Mouse (Mus musculus): ENCODE data around the gene Cebpzos.

The Cebpzos gene

GRCm38 (mm10) chr17:78916369-78916813 lies at the start of gene Cebpzos:
Gene Cebpzos (plus strand): TSS chr17:78916500.
- peak; percentile 82 to 84 for DNase-seq (ENCODE audit: low spot score in 2 of 2)

GRCm38 (mm10) chr17:78873886-78874285 lies 42.4 kb upstream of the Cebpzos start:
- no peak for DNase-seq (ENCODE audit: low spot score in 2 of 2)

- no peak for DNase-seq (ENCODE audit: low spot score in 2 of 2)
Observed at GRCm38 (mm10) chr17:78881878-78882304, 34.4 kb upstream of the Cebpzos start.

DNA sequence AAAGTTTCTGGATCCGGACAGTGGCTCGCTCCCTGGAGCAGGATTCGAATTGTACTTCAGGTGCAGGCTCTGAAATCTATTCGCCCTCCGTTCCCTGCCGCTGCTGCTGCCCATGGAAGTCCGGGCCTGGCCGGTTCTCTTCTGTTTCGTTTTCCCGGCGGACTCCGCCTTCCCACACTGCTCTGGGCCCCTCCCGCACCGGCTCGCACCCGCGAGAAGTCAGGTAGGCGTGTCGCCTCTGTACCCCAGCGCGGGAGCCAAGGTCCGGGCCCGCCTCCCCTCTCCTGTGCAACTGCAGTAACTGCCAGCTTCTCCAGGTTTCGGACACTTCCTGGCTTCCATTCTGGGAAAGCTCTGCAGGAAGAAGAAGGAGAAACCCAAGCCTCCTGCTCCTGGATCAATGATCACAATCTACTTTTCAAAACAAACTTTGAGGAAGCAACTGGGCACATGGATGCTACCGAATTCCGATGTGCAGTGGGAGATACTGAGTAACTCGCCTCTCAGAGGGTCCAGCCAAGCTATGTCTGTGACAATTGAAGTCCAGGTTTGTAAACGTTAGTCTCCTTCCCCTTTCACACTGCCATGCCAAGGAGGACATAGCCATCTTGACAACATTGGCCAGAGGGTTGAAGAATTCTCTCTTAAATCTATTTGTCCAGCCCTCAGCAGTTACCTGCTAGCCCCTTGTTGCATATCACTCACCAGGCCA lies 33.7 kb upstream of the Cebpzos start, which contains the start of gene Eif2ak2:
Gene Eif2ak2 (minus strand): TSS at position 173 of the 712 bp plus-strand sequence.
- peak; percentile 16 to 40 for DNase-seq (ENCODE audit: low spot score in 2 of 2)

GRCm38 (mm10) chr17:78883291-78883690 lies 33.0 kb upstream of the Cebpzos start:
- no peak for DNase-seq (ENCODE audit: low spot score in 2 of 2)

DNA sequence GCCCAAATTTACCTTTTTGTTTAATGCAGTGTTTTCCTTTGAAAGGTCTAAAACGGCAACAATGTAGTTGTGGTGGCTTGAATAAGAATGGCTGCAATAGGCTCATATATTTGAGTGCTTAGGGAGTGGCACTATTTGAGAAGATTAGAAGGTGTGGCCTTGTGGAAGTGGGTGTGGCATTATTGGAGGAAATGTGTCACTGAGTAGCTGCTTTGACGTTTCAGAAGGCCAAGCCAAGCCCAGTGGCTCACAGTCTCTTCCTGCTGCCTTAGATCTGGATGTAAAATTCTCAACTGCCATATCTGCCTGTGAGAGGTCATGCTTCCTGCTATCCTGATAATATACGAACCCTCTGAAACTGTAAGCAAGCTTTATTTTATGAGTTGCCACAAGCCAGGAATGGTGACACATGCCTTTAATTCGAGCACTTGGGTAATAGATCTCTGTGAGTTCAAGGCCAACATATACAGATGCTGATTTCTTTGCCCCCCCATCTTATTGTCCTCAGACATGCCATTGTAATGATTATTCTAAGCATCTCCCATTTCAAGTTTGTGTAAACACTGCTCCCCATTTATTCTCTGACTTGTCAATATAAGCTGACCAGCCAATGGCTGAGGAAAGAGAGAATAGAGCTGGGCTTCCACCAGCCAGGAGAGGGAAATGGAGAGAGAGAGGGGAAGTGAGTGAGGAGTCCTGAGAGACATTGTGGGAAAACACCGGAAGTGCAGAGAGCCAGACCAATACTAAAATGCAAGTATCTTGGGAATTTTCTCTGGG lies 30.8 kb upstream of the Cebpzos start:
- no peak for DNase-seq (ENCODE audit: low spot score in 2 of 2)

- no peak for DNase-seq (ENCODE audit: low spot score in 2 of 2)
Observed at GRCm38 (mm10) chr17:78888554-78888953, 27.7 kb upstream of the Cebpzos start.

DNA sequence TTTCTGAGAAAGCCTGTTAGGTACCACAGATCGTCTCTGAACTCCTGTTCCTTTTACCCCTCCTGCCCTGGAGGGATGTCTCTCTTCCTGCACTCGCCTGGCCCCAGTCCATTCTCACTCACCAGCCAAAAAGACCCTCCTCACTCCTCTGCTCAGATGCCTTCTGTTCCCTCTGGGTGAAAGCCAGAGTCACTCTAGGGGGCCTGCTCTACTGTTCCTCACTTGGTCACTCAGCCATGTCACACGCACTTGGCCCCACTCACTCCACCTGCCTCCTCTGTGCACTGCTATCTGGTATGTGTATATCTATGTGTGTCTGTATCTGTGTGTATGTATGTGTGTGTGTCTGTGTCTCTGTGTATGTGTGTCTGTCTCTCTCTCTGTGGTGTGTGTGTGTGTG lies 27.1 kb upstream of the Cebpzos start:
- no peak for DNase-seq (ENCODE audit: low spot score in 2 of 2)

DNA sequence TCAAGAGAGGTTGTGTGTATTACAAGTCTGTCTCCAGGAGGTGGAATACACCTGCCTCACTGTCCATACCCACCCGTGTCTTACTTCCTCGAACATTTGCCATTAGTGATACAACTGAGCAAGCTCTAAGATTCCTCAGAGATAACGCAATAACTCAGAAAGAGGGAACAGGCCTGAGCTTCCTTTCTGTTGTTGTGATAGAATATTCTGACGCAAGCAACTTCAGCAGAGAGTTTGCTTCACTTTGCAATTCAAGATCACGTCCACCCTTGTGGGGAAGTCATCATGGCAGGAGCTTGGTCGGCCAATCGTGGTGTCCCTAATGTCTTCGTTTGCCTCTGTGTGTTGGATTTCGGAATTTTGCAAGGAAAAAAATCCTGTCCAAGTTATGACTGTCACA lies 25.3 kb upstream of the Cebpzos start:
- no peak for DNase-seq (ENCODE audit: low spot score in 2 of 2)

- no peak for DNase-seq (ENCODE audit: low spot score in 2 of 2)
Observed at GRCm38 (mm10) chr17:78894991-78895390, 21.3 kb upstream of the Cebpzos start.

- peak in 1 of 2 experiments; percentile 13 for DNase-seq (ENCODE audit: low spot score in 2 of 2)
Observed at GRCm38 (mm10) chr17:78895394-78895793, 20.9 kb upstream of the Cebpzos start.

DNA sequence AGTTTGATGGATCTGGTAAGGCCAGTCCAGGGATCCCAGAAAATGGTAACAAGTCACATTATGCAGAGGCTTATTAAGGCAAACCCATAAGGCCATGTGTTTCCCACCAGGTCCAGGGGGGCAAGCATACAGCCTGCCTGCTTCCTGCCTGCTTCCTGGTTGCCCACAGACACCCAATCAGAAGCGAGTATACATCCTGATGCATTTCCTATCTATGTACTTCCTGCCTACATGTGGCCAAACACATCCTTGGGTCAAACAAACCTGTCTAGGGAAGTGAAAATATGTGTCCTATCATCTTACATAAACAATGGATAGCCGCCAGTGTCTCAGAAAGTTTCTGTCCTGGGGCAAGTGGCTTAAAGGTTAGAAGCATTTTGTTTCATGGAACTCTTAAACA lies 13.1 kb upstream of the Cebpzos start:
- DNase-seq (ENCODE audit: low spot score in 2 of 2), result no peak

- DNase-seq (ENCODE audit: low spot score in 2 of 2), result no peak
Observed at GRCm38 (mm10) chr17:78906892-78907291, 9.4 kb upstream of the Cebpzos start, which contains the start of gene Sult6b1. Gene Sult6b1 (minus strand): TSS chr17:78906992.

GRCm38 (mm10) chr17:78909374-78909773 lies 6.9 kb upstream of the Cebpzos start:
- no peak for DNase-seq (ENCODE audit: low spot score in 2 of 2)

DNA sequence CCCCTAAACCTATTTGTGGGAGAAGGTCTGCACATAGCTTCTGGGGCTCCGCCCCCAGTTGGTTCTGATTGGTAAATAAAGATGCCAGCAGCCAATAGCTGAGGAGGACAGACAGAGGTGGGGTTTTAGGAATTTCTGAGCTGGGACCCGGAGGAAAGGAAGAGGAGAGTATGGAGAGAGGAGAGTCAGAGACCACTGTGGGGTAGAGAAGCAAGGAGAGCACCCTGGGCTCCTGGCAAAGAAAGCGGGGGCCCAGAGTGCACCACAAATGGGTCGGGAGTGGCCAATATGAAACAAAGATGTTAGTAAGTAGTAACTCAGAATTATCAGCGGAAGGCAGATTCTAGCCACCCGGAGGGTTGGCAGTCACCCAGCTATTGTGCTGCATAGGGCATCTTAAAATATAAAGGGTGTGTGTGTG lies 3.4 kb upstream of the Cebpzos start:
- DNase-seq (ENCODE audit: low spot score in 2 of 2), result no peak

- DNase-seq (ENCODE audit: low spot score in 2 of 2), result no peak
Observed at GRCm38 (mm10) chr17:78913921-78914320, 2.4 kb upstream of the Cebpzos start.

DNA sequence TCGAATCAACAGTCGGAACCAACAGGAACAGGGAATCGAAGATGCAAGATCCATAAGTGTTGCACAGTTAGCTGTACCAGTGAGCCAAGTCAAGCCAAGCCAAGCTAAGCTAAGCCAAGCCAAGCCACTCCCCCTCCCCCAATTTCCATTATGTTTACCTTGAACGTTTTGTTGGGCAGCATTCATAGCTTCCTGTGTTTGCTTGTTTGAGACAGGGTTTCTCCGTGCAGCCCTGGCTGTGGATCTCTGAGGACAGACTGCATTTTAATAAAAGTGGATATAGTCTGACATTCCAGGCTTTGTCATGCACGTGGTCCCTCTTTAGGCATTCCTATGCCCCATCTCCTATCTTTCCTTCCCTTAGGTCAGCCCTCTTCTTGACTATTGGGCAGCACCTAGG lies 528 bp upstream of the Cebpzos start:
- no peak for DNase-seq (ENCODE audit: low spot score in 2 of 2)

DNA sequence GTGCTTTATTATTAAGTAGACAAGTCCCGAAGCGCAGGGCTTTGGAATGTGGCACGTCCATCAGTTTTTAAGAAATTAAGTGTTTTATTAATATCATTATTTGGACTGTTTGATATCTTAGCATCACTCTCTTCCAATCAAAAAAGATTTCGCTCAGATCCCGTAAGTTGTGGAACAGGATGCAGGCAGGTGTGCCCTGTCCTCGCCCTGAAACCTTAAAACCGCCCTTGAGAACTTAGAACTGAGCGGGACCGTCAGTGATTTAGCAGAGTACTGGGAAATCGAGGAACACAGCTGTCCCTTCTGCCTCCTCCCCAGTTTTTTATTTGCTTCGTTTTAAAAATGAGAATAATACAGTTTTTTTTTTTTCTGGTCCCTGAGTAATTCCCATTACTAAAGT lies 599 bp downstream of the Cebpzos start:
- no peak for DNase-seq (ENCODE audit: low spot score in 2 of 2)

GRCm38 (mm10) chr17:78917696-78918095 lies 1.4 kb downstream of the Cebpzos start:
- DNase-seq (ENCODE audit: low spot score in 2 of 2), result peak in 1 of 2 experiments; percentile 12

GRCm38 (mm10) chr17:78935857-78936256 lies 19.6 kb downstream of the Cebpzos start:
- no peak for DNase-seq (ENCODE audit: low spot score in 2 of 2)

DNA sequence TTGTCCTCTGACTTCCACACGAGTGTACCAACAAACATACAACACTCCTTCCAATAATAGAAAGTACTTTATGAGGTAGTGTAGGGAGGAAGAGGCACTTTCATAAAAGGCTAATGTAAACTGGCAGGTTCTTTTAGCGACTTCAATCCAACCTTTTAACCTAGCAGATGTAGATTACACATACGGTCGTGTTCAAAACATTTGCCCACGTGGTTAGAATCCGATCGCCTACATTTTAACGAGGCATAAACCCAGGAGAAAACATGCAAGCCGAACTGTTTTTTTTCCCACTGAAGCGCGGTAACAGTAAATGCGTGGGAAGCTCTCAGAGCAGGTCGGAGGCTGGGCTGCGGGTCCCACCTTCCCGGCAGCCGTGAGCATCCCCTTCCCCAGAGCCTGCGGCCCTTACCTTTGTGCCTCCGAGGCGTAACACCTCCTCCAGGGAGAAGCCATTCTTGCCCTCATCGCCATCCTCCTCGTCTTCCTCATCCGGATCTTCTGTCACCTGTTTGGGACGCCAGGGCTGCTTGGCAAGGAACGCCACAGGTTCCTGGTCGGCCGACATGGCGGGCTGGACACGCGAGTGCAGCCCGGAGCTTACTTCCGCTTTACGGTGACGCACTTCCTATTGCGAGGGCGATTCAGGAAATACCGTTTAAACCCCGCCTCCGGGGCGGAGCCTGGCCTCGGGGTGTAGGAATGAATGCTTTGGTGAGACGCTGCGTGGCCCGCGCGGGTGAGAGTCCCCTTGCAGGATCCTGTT lies 20.3 kb downstream of the Cebpzos start, which contains the start of the genes Cebpz and Ndufaf7:
Gene Cebpz (minus strand): TSS at position 601 of the 763 bp plus-strand sequence.
Gene Ndufaf7 (plus strand): TSS at position 671 of the 763 bp plus-strand sequence.
- DNase-seq (ENCODE audit: low spot score in 2 of 2), result peak; percentile 95 to 96

Measured in frontal cortex, postnatal 14 days (tissue).